Comparison of ENCODE assay signal across 9 mouse cellular contexts in the genomic region with DNA sequence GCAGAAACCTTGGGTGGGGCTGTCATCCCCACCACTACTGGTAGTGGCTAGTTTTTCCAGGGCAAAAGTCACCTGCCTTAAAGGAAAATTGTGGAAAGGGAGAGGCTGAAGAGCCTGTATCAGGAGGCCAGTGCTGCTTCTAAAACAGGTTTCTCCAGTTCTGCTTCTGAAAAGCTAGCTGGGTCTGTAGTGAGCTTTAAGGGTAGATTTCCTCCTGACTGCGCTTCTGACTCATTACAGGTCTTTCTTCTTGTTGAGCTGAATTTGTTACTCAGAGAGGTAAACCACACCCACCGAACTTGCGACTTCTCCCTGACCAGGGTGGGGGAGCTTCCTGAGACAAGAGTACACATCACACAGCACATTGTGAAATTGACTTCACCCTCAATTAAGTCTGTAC. TPM values are rescaled to one million over a fixed set of nuclear protein-coding genes. Genes with fewer than 3 reads are reported as not detected.
DNase-seq lines count a peak whose midpoint lies in the region; ATAC-seq and TF ChIP-seq lines count a peak whose summit lies in the region.
"Had no signal": no experiment of that assay in that cellular context is flagged by ENCODE, and none has a peak within 500 bp of the region (broad histone marks: within the 10 kb centered on the region; RNA-seq: fewer than 3 reads in every experiment).

No protein-coding gene starts in this region.

- 48% methylated on average over 3 of the region's 3 CpGs for WGBS in lung, postnatal 0 days
- WGBS in hindbrain, embryonic 10.5 days, result 66% methylated on average over 3 of the region's 3 CpGs
- WGBS in midbrain, embryonic 11.5 days, result 56% methylated on average over 3 of the region's 3 CpGs

- no peaks in the 10 kb centered on the region for H3K9me3 ChIP-seq in lung, postnatal 0 days (ENCODE audit: low read length)
- H3K9me3 ChIP-seq in hindbrain, embryonic 10.5 days, result no peaks in the 10 kb centered on the region
- H3K9me3 ChIP-seq in midbrain, embryonic 11.5 days (ENCODE audit: control insufficient read depth, low read length), result no peaks in the 10 kb centered on the region
- H3K9me3 ChIP-seq: limb, embryonic 12.5 days had no signal

- H3K4me3 ChIP-seq in lung, postnatal 0 days (ENCODE audit: low read depth, low read length), result no peak overlapping the region
- no peak overlapping the region for H3K4me3 ChIP-seq in hindbrain, embryonic 10.5 days
- H3K4me3 ChIP-seq in midbrain, embryonic 11.5 days (ENCODE audit: low read depth, low read length), result no peak overlapping the region
- H3K4me3 ChIP-seq: limb, embryonic 12.5 days had no signal

- H3K36me3 ChIP-seq in lung, postnatal 0 days (ENCODE audit: insufficient read depth, low read length), result no peaks in the 10 kb centered on the region
- H3K36me3 ChIP-seq in hindbrain, embryonic 10.5 days, result no peaks in the 10 kb centered on the region
- no peaks in the 10 kb centered on the region for H3K36me3 ChIP-seq in midbrain, embryonic 11.5 days (ENCODE audit: control insufficient read depth, insufficient read depth, low read length)
- H3K36me3 ChIP-seq: limb, embryonic 12.5 days had no signal

- TF ChIP-seq CTCF in lung, postnatal 0 days (IDR thresholded peaks at IDR 0.05), result no peak

- no peaks in the 10 kb centered on the region for H3K27me3 ChIP-seq in lung, postnatal 0 days (replicated peaks; ENCODE audit: insufficient read depth, low read length)
- no peaks in the 10 kb centered on the region for H3K27me3 ChIP-seq in hindbrain, embryonic 10.5 days (ENCODE audit: insufficient read depth, poor library complexity, severe bottlenecking)
- H3K27me3 ChIP-seq in midbrain, embryonic 11.5 days (ENCODE audit: control insufficient read depth, insufficient read depth, low read length), result no peaks in the 10 kb centered on the region
- H3K27me3 ChIP-seq: limb, embryonic 12.5 days had no signal

- peak; percentile 7 for DNase-seq in kidney, postnatal 14 days
- no peak for DNase-seq in kidney, adult 11 months
- peak; percentile 45 for DNase-seq in c-Kit-positive CD71-negative TER-119-negative erythroid progenitor cells, embryonic 14.5 days (ENCODE audit: low read depth)
- peak; percentile 96 for DNase-seq in lung, postnatal 0 days (ENCODE audit: low spot score)
- peak; percentile 55 for DNase-seq in thymus, postnatal 10 days (ENCODE audit: low spot score in 2 of 2)
- no peak for DNase-seq in hindbrain, embryonic 10.5 days (ENCODE audit: low spot score)
- DNase-seq in midbrain, embryonic 11.5 days (ENCODE audit: low spot score, missing footprints), result no peak
- DNase-seq in embryo, embryonic 10.5 days (ENCODE audit: low spot score), result no peak

- H3K4me2 ChIP-seq in lung, postnatal 0 days (replicated peaks; ENCODE audit: low read depth, low read length), result no peak overlapping the region
- H3K4me2 ChIP-seq in midbrain, embryonic 11.5 days, result no peak overlapping the region
- H3K4me2 ChIP-seq: limb, embryonic 12.5 days had no signal

- peak; percentile 74 for TF ChIP-seq EP300 in lung, postnatal 0 days (IDR thresholded peaks at IDR 0.05)

- H3K27ac ChIP-seq in lung, postnatal 0 days (ENCODE audit: low read length), result peak overlapping the region; percentile 66
- H3K27ac ChIP-seq in hindbrain, embryonic 10.5 days, result no peak overlapping the region
- H3K27ac ChIP-seq in midbrain, embryonic 11.5 days (ENCODE audit: low read depth, low read length), result no peak overlapping the region
- H3K27ac ChIP-seq: limb, embryonic 12.5 days had no signal

- H3K4me1 ChIP-seq in lung, postnatal 0 days (ENCODE audit: insufficient read depth, low read depth, low read length), result no peaks in the 10 kb centered on the region
- H3K4me1 ChIP-seq in hindbrain, embryonic 10.5 days (replicated peaks), result no peaks in the 10 kb centered on the region
- no peaks in the 10 kb centered on the region for H3K4me1 ChIP-seq in midbrain, embryonic 11.5 days (ENCODE audit: control insufficient read depth, insufficient read depth, low read length)

- no peak overlapping the region for H3K9ac ChIP-seq in lung, postnatal 0 days (replicated peaks; ENCODE audit: low read depth)
- no peak overlapping the region for H3K9ac ChIP-seq in midbrain, embryonic 11.5 days (ENCODE audit: low read length)
- H3K9ac ChIP-seq: limb, embryonic 12.5 days had no signal

- peak; percentile 94 for ATAC-seq in lung, postnatal 0 days
- no peak for ATAC-seq in midbrain, embryonic 11.5 days (ENCODE audit: low FRiP score)

RNA-seq across cellular contexts. Expression of a gene that starts 33.1 kb away (rescaled TPM):
- 18.0 and 20.4 TPM in 2 replicates for polyA plus RNA-seq in lung, postnatal 0 days (2015; fragmentation: Nextera tagmentation; extraction: Ambion mirVana)
- 21.8 and 27.4 TPM in 2 replicates for polyA plus RNA-seq in hindbrain, embryonic 10.5 days (2016; fragmentation: Nextera tagmentation; extraction: Ambion mirVana)
- 30.3 and 33.0 TPM in 2 replicates for polyA plus RNA-seq in midbrain, embryonic 11.5 days (2014; fragmentation: Nextera tagmentation; extraction: Ambion mirVana)

Comparison
In these comparisons a context has a peak if more than half of its experiments do, and no peak if none do; other contexts are left out.
1. DNase-seq: peak in kidney, postnatal 14 days (single experiment), c-Kit-positive CD71-negative TER-119-negative erythroid progenitor cells, embryonic 14.5 days (single experiment), lung, postnatal 0 days (single experiment) and thymus, postnatal 10 days (2 of 2); none in kidney, adult 11 months (single experiment), hindbrain, embryonic 10.5 days (single experiment), midbrain, embryonic 11.5 days (single experiment) and embryo, embryonic 10.5 days (single experiment).